Mouse (Mus musculus): ENCODE measurements around the gene Dtx1. TPM values are rescaled to one million over a fixed set of nuclear protein-coding genes. Genes with fewer than 3 reads are reported as not detected.

Gene Dtx1
- total and polyA plus RNA-seq, 2 experiments from 2014 or later, result 65.2 to 193 TPM

GRCm38 (mm10) chr5:120688434-120688833 lies 23.3 kb downstream of the Dtx1 start:
- Histone ChIP-seq H3K4me1 (ENCODE audit: insufficient read depth) (no peaks in the 10 kb centered on the region), H3K4me3 (ENCODE audit: low read depth, low read length) (no peak overlapping the region), H3K36me3 (ENCODE audit: insufficient read depth) (peaks cover 68% of the 10 kb centered on the region), H3K9ac (no peak overlapping the region), H3K9me3 (ENCODE audit: low read length) (no peaks in the 10 kb centered on the region), H3K4me2 (ENCODE audit: low read depth) (no peak overlapping the region), H3K27me3 (ENCODE audit: insufficient read depth, low read length) (no peaks in the 10 kb centered on the region), H3K27ac (ENCODE audit: low read depth, low read length) (no peak overlapping the region)
- no peak for TF ChIP-seq CTCF (IDR thresholded peaks at IDR 0.05; ENCODE audit: low read depth)
- ATAC-seq, result no peak
- WGBS, result 62% methylated on average over 4 of the region's 4 CpGs
- DNase-seq, result no peak

DNA sequence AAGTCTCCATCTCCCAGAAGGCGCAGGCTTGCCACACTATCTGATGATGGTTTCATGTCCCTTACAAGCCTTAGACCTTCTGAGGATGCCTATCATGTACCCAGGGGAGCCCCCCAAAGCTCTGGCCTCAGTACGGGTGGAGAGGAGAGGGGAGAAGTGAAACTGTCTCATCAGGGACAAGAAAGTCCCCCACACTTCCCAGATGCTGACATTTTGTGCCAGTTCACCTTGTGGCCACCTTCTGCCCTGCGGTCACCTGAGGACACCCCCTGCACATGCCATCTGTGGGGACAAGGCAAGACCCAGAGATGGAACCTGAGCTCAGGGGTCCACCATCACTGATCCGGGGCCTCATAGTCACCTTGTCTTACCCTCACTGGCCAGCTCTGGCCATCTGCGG lies 23.8 kb downstream of the Dtx1 start:
- 94% methylated on average over 5 of the region's 5 CpGs for WGBS
- Histone ChIP-seq H3K4me1 (ENCODE audit: insufficient read depth) (no peaks in the 10 kb centered on the region), H3K27me3 (ENCODE audit: insufficient read depth, low read length) (no peaks in the 10 kb centered on the region), H3K9ac (no peak overlapping the region), H3K4me3 (ENCODE audit: low read depth, low read length) (no peak overlapping the region), H3K36me3 (ENCODE audit: insufficient read depth) (peaks cover 67% of the 10 kb centered on the region), H3K27ac (ENCODE audit: low read depth, low read length) (no peak overlapping the region), H3K4me2 (ENCODE audit: low read depth) (no peak overlapping the region), H3K9me3 (ENCODE audit: low read length) (no peaks in the 10 kb centered on the region)
- no peak for DNase-seq
- no peak for ATAC-seq
- no peak for TF ChIP-seq CTCF (IDR thresholded peaks at IDR 0.05; ENCODE audit: low read depth)

DNA sequence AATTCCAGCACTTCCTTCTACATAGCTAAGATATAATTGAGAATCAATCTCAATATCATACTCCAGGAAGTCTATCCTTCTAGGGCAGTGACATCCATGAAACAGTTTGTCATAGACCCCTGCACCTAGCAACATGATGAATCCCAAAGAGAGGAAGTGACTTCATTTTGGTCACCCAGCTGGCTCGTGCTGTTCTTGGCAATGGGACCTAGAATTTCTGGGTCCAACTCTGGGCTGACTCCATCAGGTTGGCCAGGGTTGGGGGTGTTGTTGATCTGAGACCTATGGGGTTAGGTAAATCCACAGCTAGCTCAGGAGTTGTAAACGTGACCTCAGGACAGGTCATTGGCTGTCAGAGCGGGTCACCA lies 24.3 kb downstream of the Dtx1 start:
- H3K9ac ChIP-seq, result no peak overlapping the region
- ATAC-seq (no peak), DNase-seq (no peak)
- no peaks in the 10 kb centered on the region for H3K4me1 ChIP-seq (ENCODE audit: insufficient read depth)
- H3K27me3 ChIP-seq (ENCODE audit: insufficient read depth, low read length), result no peaks in the 10 kb centered on the region
- peaks cover 67% of the 10 kb centered on the region for H3K36me3 ChIP-seq (ENCODE audit: insufficient read depth)
- H3K4me3 ChIP-seq (ENCODE audit: low read depth, low read length), result no peak overlapping the region
- no peak overlapping the region for H3K4me2 ChIP-seq (ENCODE audit: low read depth)
- 88% methylated on average over 3 of the region's 3 CpGs for WGBS
- no peak for TF ChIP-seq CTCF (IDR thresholded peaks at IDR 0.05; ENCODE audit: low read depth)
- no peaks in the 10 kb centered on the region for H3K9me3 ChIP-seq (ENCODE audit: low read length)
- no peak overlapping the region for H3K27ac ChIP-seq (ENCODE audit: low read depth, low read length)

GRCm38 (mm10) chr5:120686749-120687483 lies 24.8 kb downstream of the Dtx1 start:
- Histone ChIP-seq H3K4me1 (ENCODE audit: insufficient read depth) (no peaks in the 10 kb centered on the region), H3K4me2 (ENCODE audit: low read depth) (no peak overlapping the region), H3K27me3 (ENCODE audit: insufficient read depth, low read length) (no peaks in the 10 kb centered on the region), H3K27ac (ENCODE audit: low read depth, low read length) (no peak overlapping the region), H3K4me3 (ENCODE audit: low read depth, low read length) (no peak overlapping the region), H3K9me3 (ENCODE audit: low read length) (no peaks in the 10 kb centered on the region), H3K9ac (no peak overlapping the region), H3K36me3 (ENCODE audit: insufficient read depth) (peaks cover 69% of the 10 kb centered on the region)
- TF ChIP-seq CTCF (IDR thresholded peaks at IDR 0.05; ENCODE audit: low read depth), result no peak
- 87% methylated on average over 6 of the region's 6 CpGs for WGBS
- no peak for DNase-seq
- no peak for ATAC-seq

GRCm38 (mm10) chr5:120685678-120686077 lies 26.0 kb downstream of the Dtx1 start:
- no peak for ATAC-seq
- H3K9ac ChIP-seq, result no peak overlapping the region
- no peak for TF ChIP-seq CTCF (IDR thresholded peaks at IDR 0.05; ENCODE audit: low read depth)
- H3K4me3 ChIP-seq (ENCODE audit: low read depth, low read length), result no peak overlapping the region
- peaks cover 5% of the 10 kb centered on the region for H3K4me1 ChIP-seq (ENCODE audit: insufficient read depth)
- no peak overlapping the region for H3K4me2 ChIP-seq (ENCODE audit: low read depth)
- peaks cover 67% of the 10 kb centered on the region for H3K36me3 ChIP-seq (ENCODE audit: insufficient read depth)
- no peak overlapping the region for H3K27ac ChIP-seq (ENCODE audit: low read depth, low read length)
- H3K27me3 ChIP-seq (ENCODE audit: insufficient read depth, low read length), result no peaks in the 10 kb centered on the region
- no peak for DNase-seq
- H3K9me3 ChIP-seq (ENCODE audit: low read length), result no peaks in the 10 kb centered on the region
- WGBS, result 83% methylated on average over 8 of the region's 8 CpGs

DNA sequence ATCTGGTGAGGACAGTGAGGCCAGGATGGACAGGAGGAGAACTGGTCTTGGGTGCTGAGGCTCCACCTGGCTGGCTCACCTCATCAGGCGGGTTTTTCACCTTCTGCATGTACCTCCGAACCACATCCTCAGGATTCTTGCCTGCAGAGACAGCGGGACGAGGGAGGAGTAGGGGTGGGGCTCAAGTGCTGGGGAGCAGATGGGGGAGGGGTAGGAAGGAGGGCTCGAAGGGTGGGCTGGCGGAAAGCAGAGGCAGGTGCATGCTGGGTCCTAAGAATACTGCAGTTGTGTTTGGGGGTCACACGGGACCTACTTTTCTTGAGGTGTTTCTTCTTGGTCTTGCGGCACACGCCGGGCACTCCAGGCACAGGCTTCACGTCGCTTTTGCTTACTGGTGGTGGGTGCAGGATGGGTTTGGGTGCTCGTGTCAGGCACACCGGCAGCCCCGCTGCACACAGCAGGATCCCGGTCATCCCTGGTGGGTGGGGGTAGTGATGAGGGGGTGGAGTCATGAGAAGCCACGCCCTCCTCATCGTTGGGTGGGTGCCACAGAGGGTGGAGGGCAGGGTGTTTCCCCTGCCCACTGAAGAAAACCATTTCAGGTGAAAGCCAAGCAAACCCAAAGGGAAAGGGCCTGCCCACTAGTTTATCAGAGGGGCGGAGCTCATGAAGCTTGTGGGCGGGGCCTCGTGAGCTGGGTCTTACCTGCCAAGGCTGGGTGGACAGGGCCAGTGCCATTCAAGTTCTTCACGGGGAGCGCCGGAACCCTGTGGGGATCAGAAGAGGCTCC lies 28.6 kb downstream of the Dtx1 start:
- H3K4me1 ChIP-seq (ENCODE audit: insufficient read depth), result peaks cover 16% of the 10 kb centered on the region
- DNase-seq (no peak), ATAC-seq (no peak)
- no peak overlapping the region for H3K9ac ChIP-seq
- no peak overlapping the region for H3K4me2 ChIP-seq (ENCODE audit: low read depth)
- H3K9me3 ChIP-seq (ENCODE audit: low read length), result no peaks in the 10 kb centered on the region
- no peak overlapping the region for H3K27ac ChIP-seq (ENCODE audit: low read depth, low read length)
- H3K36me3 ChIP-seq (ENCODE audit: insufficient read depth), result peaks cover 65% of the 10 kb centered on the region
- H3K4me3 ChIP-seq (ENCODE audit: low read depth, low read length), result no peak overlapping the region
- WGBS, result 15% methylated on average over 24 of the region's 24 CpGs
- TF ChIP-seq CTCF (IDR thresholded peaks at IDR 0.05; ENCODE audit: low read depth), result no peak
- H3K27me3 ChIP-seq (ENCODE audit: insufficient read depth, low read length), result no peaks in the 10 kb centered on the region

GRCm38 (mm10) chr5:120680918-120681317 lies 30.8 kb downstream of the Dtx1 start:
- ATAC-seq, result no peak
- Histone ChIP-seq H3K27ac (ENCODE audit: low read depth, low read length) (peak overlapping the region; percentile 86), H3K9me3 (ENCODE audit: low read length) (no peaks in the 10 kb centered on the region), H3K27me3 (ENCODE audit: insufficient read depth, low read length) (no peaks in the 10 kb centered on the region), H3K4me2 (ENCODE audit: low read depth) (no peak overlapping the region), H3K4me1 (ENCODE audit: insufficient read depth) (peaks cover 16% of the 10 kb centered on the region), H3K36me3 (ENCODE audit: insufficient read depth) (peaks cover 45% of the 10 kb centered on the region), H3K4me3 (ENCODE audit: low read depth, low read length) (no peak overlapping the region), H3K9ac (no peak overlapping the region)
- peak; percentile 56 for DNase-seq
- WGBS, result 76% methylated on average over 18 of the region's 18 CpGs
- no peak for TF ChIP-seq CTCF (IDR thresholded peaks at IDR 0.05; ENCODE audit: low read depth)

Measured in forebrain, postnatal 0 days (tissue).